38 mouse cellular contexts compared by ENCODE assay signal in genomic region chr7:24294763-24295162, GRCm38 (mm10). TPM values are rescaled to one million over a fixed set of nuclear protein-coding genes. Genes with fewer than 3 reads are reported as not detected.
"Had no signal": no experiment of that assay in that cellular context is flagged by ENCODE, and none has a peak within 500 bp of the region (broad histone marks: within the 10 kb centered on the region; RNA-seq: fewer than 3 reads in every experiment).

No protein-coding gene starts in this region.

- H3K9me3 ChIP-seq: heart, embryonic 10.5 days; heart, embryonic 12.5 days; heart, embryonic 13.5 days; heart, embryonic 15.5 days; hindbrain, embryonic 13.5 days; hindbrain, embryonic 15.5 days; intestine, embryonic 15.5 days; kidney, embryonic 15.5 days had no signal

- DNase-seq: heart, postnatal 10 days; heart, postnatal 14 days; heart, postnatal 36 days; heart, postnatal 4 days; kidney, adult 11 months; kidney, adult 18-20 months; kidney, adult 2 months; kidney, adult 8-10 months; kidney, adult 9 months; kidney, postnatal 10 days; kidney, postnatal 14 days; kidney, postnatal 25 days; kidney, postnatal 36 days; kidney, postnatal 4 days; layer of hippocampus, adult 9-11 months; layer of hippocampus, postnatal 36 days had no signal

- H3K9ac ChIP-seq: heart, embryonic 12.5 days; heart, embryonic 13.5 days; heart, embryonic 15.5 days; hindbrain, embryonic 12.5 days; hindbrain, embryonic 13.5 days; hindbrain, embryonic 14.5 days; hindbrain, embryonic 15.5 days; intestine, embryonic 15.5 days; kidney, embryonic 15.5 days had no signal

- H3K4me3 ChIP-seq: heart, embryonic 10.5 days; heart, embryonic 12.5 days; heart, embryonic 13.5 days; heart, embryonic 15.5 days; hindbrain, embryonic 10.5 days; hindbrain, embryonic 12.5 days; hindbrain, embryonic 13.5 days; hindbrain, embryonic 15.5 days; intestine, embryonic 15.5 days; kidney, embryonic 15.5 days; layer of hippocampus, adult 2 months had no signal

- ATAC-seq: hindbrain, embryonic 16.5 days; hindbrain, postnatal 0 days; inflammation-experienced regulatory T-cells, adult 6 months; intestine, embryonic 15.5 days; intestine, embryonic 16.5 days; intestine, postnatal 0 days had no signal

- H3K4me2 ChIP-seq: heart, embryonic 11.5 days; heart, embryonic 12.5 days; heart, embryonic 13.5 days; heart, embryonic 15.5 days; hindbrain, embryonic 12.5 days; hindbrain, embryonic 13.5 days; hindbrain, embryonic 14.5 days; hindbrain, embryonic 15.5 days; intestine, embryonic 15.5 days; kidney, embryonic 15.5 days had no signal

- H3K27ac ChIP-seq: heart, embryonic 10.5 days; heart, embryonic 13.5 days; heart, embryonic 15.5 days; hindbrain, embryonic 10.5 days; hindbrain, embryonic 12.5 days; hindbrain, embryonic 13.5 days; hindbrain, embryonic 14.5 days; hindbrain, embryonic 15.5 days; hindbrain, postnatal 0 days; intestine, embryonic 15.5 days; kidney, embryonic 15.5 days; kidney, postnatal 0 days; layer of hippocampus, adult 2 months had no signal

- H3K27me3 ChIP-seq: heart, embryonic 12.5 days; heart, embryonic 13.5 days; heart, embryonic 15.5 days; hindbrain, embryonic 12.5 days; hindbrain, embryonic 13.5 days; hindbrain, embryonic 15.5 days; intestine, embryonic 15.5 days; kidney, embryonic 15.5 days had no signal

RNA-seq across cellular contexts. Expression of gene Tescl, which starts 39.0 kb away (rescaled TPM):
- polyA plus RNA-seq: heart, embryonic 10.5 days; heart, embryonic 11.5 days; heart, embryonic 12.5 days; heart, embryonic 13.5 days; heart, embryonic 14.5 days; heart, embryonic 15.5 days; hindbrain, embryonic 11.5 days; hindbrain, embryonic 12.5 days; inflammation-experienced regulatory T-cells, adult 6 months; intestine, embryonic 14.5 days; intestine, embryonic 16.5 days; intestine, postnatal 0 days had no signal
